8 mouse cellular contexts compared by ENCODE assay signal in genomic region chr7:3448737-3449454, GRCm38 (mm10). TPM values are rescaled to one million over a fixed set of nuclear protein-coding genes. Genes with fewer than 3 reads are reported as not detected.
A peak's percentile ranks its signal among the peaks of the same experiment; 100 is the strongest.
DNase-seq lines count a peak whose midpoint lies in the region; ATAC-seq and TF ChIP-seq lines count a peak whose summit lies in the region.

No protein-coding gene starts in this region.

- no peak overlapping the region for H3K9ac ChIP-seq in CH12.LX (ENCODE audit: insufficient read depth, low read depth)
- no peak overlapping the region for H3K9ac ChIP-seq in forebrain, embryonic 11.5 days (ENCODE audit: low read length)

- no peak for TF ChIP-seq EP300 in CH12.LX (IDR thresholded peaks at IDR 0.05; ENCODE audit: low read length)

- no peaks in the 10 kb centered on the region for H3K36me3 ChIP-seq in CH12.LX (replicated peaks in 1 of 2; ENCODE audit: control insufficient read depth in 1 of 2, insufficient read depth in 1 of 2, low read length in 1 of 2)
- no peaks in the 10 kb centered on the region for H3K36me3 ChIP-seq in forebrain, embryonic 11.5 days (ENCODE audit: control insufficient read depth, insufficient read depth, low read length)

- in situ Hi-C loops in CH12.LX (cut with MboI; ENCODE audit: low pct_ligation_motif_present, low pct_unique_long_range_greater_than_20kb, low sequenced_read_pairs), result loop anchor here (5.0 to 10.0 kb wide), 2 partner anchors 37 to 104 kb away; no protein-coding TSS in a partner anchor

- ATAC-seq in forebrain, embryonic 11.5 days (replicated peaks; ENCODE audit: low FRiP score), result peak; percentile 71; the same call in 1 of the 2 replicates

- 27% methylated on average over 15 of the region's 15 CpGs for WGBS in bone marrow, adult 2 months
- 25% methylated on average over 15 of the region's 15 CpGs for WGBS in forebrain, embryonic 11.5 days

- peak; percentile 66 for DNase-seq in CH12.LX (ENCODE audit: extremely low read depth)
- DNase-seq in forebrain, embryonic 11.5 days (ENCODE audit: low spot score), result peak; percentile 89
- DNase-seq in heart, postnatal 10 days, result peak; percentile 72 to 88
- peak; percentile 77 to 89 for DNase-seq in layer of hippocampus, adult 2 months (ENCODE audit: low spot score in 2 of 2)
- DNase-seq in lung, postnatal 10 days, result peak; percentile 77
- peak; percentile 83 for DNase-seq in retina, embryonic 14.5 days (ENCODE audit: low spot score)
- peak; percentile 36 to 44 for DNase-seq in urinary bladder, adult 18-20 months (ENCODE audit: low spot score in 2 of 2)

- H3K4me3 ChIP-seq in CH12.LX (replicated peaks in 1 of 3; ENCODE audit: low read depth in 2 of 3, low read length in 2 of 3, poor library complexity in 1 of 3), result no peak overlapping the region
- no peak overlapping the region for H3K4me3 ChIP-seq in bone marrow, adult 2 months (replicated peaks; ENCODE audit: control insufficient read depth, low read depth, low read length)
- no peak overlapping the region for H3K4me3 ChIP-seq in forebrain, embryonic 11.5 days (ENCODE audit: low read depth, low read length)
- H3K4me3 ChIP-seq in layer of hippocampus, adult 2 months, result no peak overlapping the region

- no peak overlapping the region for H3K27ac ChIP-seq in CH12.LX (ENCODE audit: insufficient read depth, low read depth)
- H3K27ac ChIP-seq in bone marrow, adult 2 months (ENCODE audit: control insufficient read depth, insufficient read depth, low read depth, low read length, poor library complexity), result no peak overlapping the region
- H3K27ac ChIP-seq in forebrain, embryonic 11.5 days (ENCODE audit: low read depth, low read length), result no peak overlapping the region
- peak overlapping the region; percentile 75 for H3K27ac ChIP-seq in layer of hippocampus, adult 2 months

- no peaks in the 10 kb centered on the region for H3K9me3 ChIP-seq in CH12.LX (replicated peaks; ENCODE audit: low read length)
- no peaks in the 10 kb centered on the region for H3K9me3 ChIP-seq in forebrain, embryonic 11.5 days (ENCODE audit: control insufficient read depth, low read length)

- no peak overlapping the region for H3K4me2 ChIP-seq in CH12.LX (ENCODE audit: insufficient read depth, low read depth, poor library complexity, severe bottlenecking)
- H3K4me2 ChIP-seq in forebrain, embryonic 11.5 days (ENCODE audit: low read depth, low read length, severe bottlenecking), result no peak overlapping the region

- peak; percentile 63 to 86 for TF ChIP-seq CTCF in CH12.LX (conservative IDR thresholded peaks at IDR 0.05 in 1 of 2, IDR thresholded peaks at IDR 0.05 in 1 of 2; ENCODE audit: low read depth in 2 of 2, low read length in 2 of 2)
- TF ChIP-seq CTCF in bone marrow, adult 2 months (IDR thresholded peaks at IDR 0.05; ENCODE audit: control insufficient read depth, insufficient read depth, low read length), result peak; percentile 76
- peak; percentile 93 for TF ChIP-seq CTCF in layer of hippocampus, adult 2 months (conservative IDR thresholded peaks at IDR 0.05)

- peaks cover 2 to 67% of the 10 kb centered on the region in 2 experiments; a peak in 3 of 4 replicates for H3K4me1 ChIP-seq in CH12.LX (ENCODE audit: control insufficient read depth in 1 of 2, insufficient read depth in 2 of 2)
- peaks cover under 1% of the 10 kb centered on the region; the same call in 1 of the 2 replicates for H3K4me1 ChIP-seq in bone marrow, adult 2 months (ENCODE audit: control insufficient read depth, insufficient read depth, low read length)
- no peaks in the 10 kb centered on the region for H3K4me1 ChIP-seq in forebrain, embryonic 11.5 days (replicated peaks; ENCODE audit: control insufficient read depth, insufficient read depth, low read length)

- no peak for TF ChIP-seq POLR2A in CH12.LX (IDR thresholded peaks at IDR 0.05; ENCODE audit: low read depth, low read length)
- no peak for TF ChIP-seq POLR2A in bone marrow, adult 2 months (IDR thresholded peaks at IDR 0.05; ENCODE audit: borderline replicate concordance, control insufficient read depth, low read depth, low read length)

- intact Hi-C loops in heart, postnatal 10 days (cut with DNase I), result loop anchor here (1.0 kb wide), 1 partner anchor 119 kb away; no protein-coding TSS in a partner anchor

- TF ChIP-seq RAD21 in CH12.LX (IDR thresholded peaks at IDR 0.05; ENCODE audit: low read depth, low read length), result peak; percentile 76

- no peaks in the 10 kb centered on the region for H3K79me2 ChIP-seq in CH12.LX (replicated peaks; ENCODE audit: control insufficient read depth, extremely low read depth, insufficient read depth, poor library complexity, severe bottlenecking)

- dilution Hi-C loops in CH12.LX (cut with MboI; ENCODE audit: extremely low pct_ligation_motif_present, extremely low pct_unique_long_range_greater_than_20kb, low sequenced_read_pairs), result no loop called here

- no peaks in the 10 kb centered on the region for H3K27me3 ChIP-seq in CH12.LX (replicated peaks)
- H3K27me3 ChIP-seq in forebrain, embryonic 11.5 days (ENCODE audit: control insufficient read depth, insufficient read depth, low read length), result no peaks in the 10 kb centered on the region

TF ChIP-seq in CH12.LX, 34 proteins besides CTCF, POLR2A, EP300 and RAD21:
- TF ChIP-seq IRF4 (IDR thresholded peaks at IDR 0.05; ENCODE audit: low read depth, low read length), result peak; percentile 17; the same call in 1 of the 2 replicates
- no peak for TF ChIP-seq CHD2 (IDR thresholded peaks at IDR 0.05; ENCODE audit: low read length)
- TF ChIP-seq MAFK (IDR thresholded peaks at IDR 0.05; ENCODE audit: insufficient replicate concordance, low read length), result peak; percentile 84
- peak; percentile 82 for TF ChIP-seq SMC3 (IDR thresholded peaks at IDR 0.05; ENCODE audit: low read depth, low read length)
- no peak for TF ChIP-seq NELFE (IDR thresholded peaks at IDR 0.05; ENCODE audit: low read depth, low read length)
- TF ChIP-seq TCF12 (IDR thresholded peaks at IDR 0.05; ENCODE audit: low read depth, low read length), result no peak

RNA-seq across cellular contexts. Expression of gene Cacng6, which starts 24.9 kb away (rescaled TPM):
- total RNA-seq in CH12.LX (2012; rRNA removed), result 0.13 TPM in 1 of 2 replicates, not detected in the other
- total RNA-seq in CH12.LX (2014; rRNA removed), result not detected in 2 replicates
- 0.19 TPM in 1 of 2 replicates, not detected in the other for polyA plus RNA-seq in CH12.LX (2012; ENCODE audit: insufficient read length, low read depth)
- not detected in 2 replicates for polyA plus RNA-seq in bone marrow, adult 2 months (2011; ENCODE audit: insufficient read depth, insufficient read length, low replicate concordance, missing spikeins)
- 0.40 and 0.44 TPM in 2 replicates for polyA plus RNA-seq in forebrain, embryonic 11.5 days (2014; fragmentation: Nextera tagmentation; extraction: Ambion mirVana)
- total RNA-seq in heart, postnatal 10 days (2021), result 1 to 10 TPM; 1.9 to 2.0 TPM
- total RNA-seq in layer of hippocampus, adult 2 months (2021), result 1 to 10 TPM; 1.9 to 2.2 TPM

RNA-seq across cellular contexts. Expression of gene Tarm1, which starts 53.5 kb away (rescaled TPM):
- not detected in 2 replicates for total RNA-seq in CH12.LX (2012; rRNA removed)
- total RNA-seq in CH12.LX (2014; rRNA removed), result not detected in 2 replicates
- polyA plus RNA-seq in CH12.LX (2012; ENCODE audit: insufficient read length, low read depth), result 0.44 and 1.3 TPM in 2 replicates
- 7.8 and 11.9 TPM in 2 replicates for polyA plus RNA-seq in bone marrow, adult 2 months (2011; ENCODE audit: insufficient read depth, insufficient read length, low replicate concordance, missing spikeins)
- polyA plus RNA-seq in forebrain, embryonic 11.5 days (2014; fragmentation: Nextera tagmentation; extraction: Ambion mirVana), result not detected in 2 replicates
- total RNA-seq in heart, postnatal 10 days (2021), result not detected
- not detected for total RNA-seq in layer of hippocampus, adult 2 months (2021)

RNA-seq across cellular contexts. Expression of gene Cacng8, which starts 58.4 kb away (rescaled TPM):
- total RNA-seq in CH12.LX (2012; rRNA removed) (0.50 and 0.51 TPM in 2 replicates), CH12.LX (2014; rRNA removed) (0.43 and 0.51 TPM in 2 replicates)
- 1.2 and 1.7 TPM in 2 replicates for polyA plus RNA-seq in CH12.LX (2012; ENCODE audit: insufficient read length, low read depth)
- polyA plus RNA-seq in bone marrow, adult 2 months (2011; ENCODE audit: insufficient read depth, insufficient read length, low replicate concordance, missing spikeins), result not detected in 2 replicates
- polyA plus RNA-seq in forebrain, embryonic 11.5 days (2014; fragmentation: Nextera tagmentation; extraction: Ambion mirVana), result 7.9 and 9.3 TPM in 2 replicates
- total RNA-seq in heart, postnatal 10 days (2021), result not detected
- 100 to 1,000 TPM; 411 to 415 TPM for total RNA-seq in layer of hippocampus, adult 2 months (2021)

Comparison
In these comparisons a context has a peak if more than half of its experiments do, and no peak if none do; other contexts are left out.
1. RNA of gene Cacng8, which starts 58.4 kb away (total RNA-seq): 411 to 415 TPM in layer of hippocampus, adult 2 months; 0.43 to 0.51 TPM in CH12.LX and not detected in heart, postnatal 10 days; every median in the first group is over 100 times any median in the second.
2. Peak in every context shown above with its lines, with median percentiles within 50 percentile points of each other: DNase-seq and CTCF ChIP-seq.